Mouse (Mus musculus) splenic B cell, adult 2 months (primary cell): ENCODE data around the gene Rhpn2.
A peak's percentile ranks its signal among the peaks of the same experiment; 100 is the strongest.

Source experiments
- DNase-seq: peaks from one replicate; pipeline ENCODE4 v3.0.0-alpha.2; 2011; ENCODE audit warnings: low read depth, low spot score
- H3K27me3 ChIP-seq: 2 replicates; pipeline ENCODE4 v1.6.1; 2012; ENCODE audit warnings: mild to moderate bottlenecking, low read length, moderate library complexity, mixed read lengths; ENCODE audit not compliant: control insufficient read depth, poor library complexity, insufficient read depth, severe bottlenecking
- H3K36me3 ChIP-seq: 2 replicates; pipeline ENCODE4 v1.6.1; 2012; ENCODE audit warnings: mild to moderate bottlenecking, low read length, moderate library complexity, mixed read lengths; ENCODE audit not compliant: control insufficient read depth, poor library complexity, insufficient read depth, severe bottlenecking

Gene Rhpn2

DNA sequence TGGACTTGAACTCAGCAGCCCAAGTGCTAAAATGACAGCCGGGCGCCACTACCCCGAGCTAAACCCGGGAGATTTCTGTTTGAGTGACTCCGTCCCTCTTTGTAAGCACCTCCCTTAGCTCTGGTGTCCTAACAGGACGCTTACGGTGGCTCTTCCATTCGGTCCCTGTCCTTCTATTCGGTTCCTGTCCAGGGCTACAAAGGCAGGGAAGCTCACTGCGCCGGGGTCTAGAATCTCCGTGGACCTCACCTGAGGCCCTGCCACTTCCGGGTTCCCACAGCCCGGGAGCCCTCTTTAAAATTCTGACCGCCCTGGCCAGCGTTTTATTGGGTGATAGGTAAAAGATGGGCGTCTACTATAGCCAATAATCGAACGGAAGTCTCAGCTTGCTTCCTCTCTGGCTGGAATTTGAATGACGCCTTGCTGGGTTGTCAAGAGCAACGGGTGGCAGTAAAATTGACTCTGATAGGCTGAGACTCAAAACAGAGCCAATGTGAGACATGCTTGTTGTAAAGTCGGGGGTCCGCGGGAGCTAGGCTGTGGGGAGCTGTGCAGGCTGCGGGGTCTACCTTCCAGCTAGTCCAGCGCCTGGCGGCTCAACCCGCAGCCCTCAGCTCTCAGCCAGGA, 62.7 kb downstream of the Rhpn2 start, which contains the start of the genes Faap24 and Cep89:
TSS of gene Faap24 (minus strand) at position 295 of the 627 bp plus-strand sequence.
TSS of gene Cep89 (plus strand) at position 494 of the 627 bp plus-strand sequence.
- peak; percentile 98 for DNase-seq
- Histone ChIP-seq H3K36me3 (peaks cover 8% of the 10 kb centered on the region), H3K27me3 (no peaks in the 10 kb centered on the region)

DNA sequence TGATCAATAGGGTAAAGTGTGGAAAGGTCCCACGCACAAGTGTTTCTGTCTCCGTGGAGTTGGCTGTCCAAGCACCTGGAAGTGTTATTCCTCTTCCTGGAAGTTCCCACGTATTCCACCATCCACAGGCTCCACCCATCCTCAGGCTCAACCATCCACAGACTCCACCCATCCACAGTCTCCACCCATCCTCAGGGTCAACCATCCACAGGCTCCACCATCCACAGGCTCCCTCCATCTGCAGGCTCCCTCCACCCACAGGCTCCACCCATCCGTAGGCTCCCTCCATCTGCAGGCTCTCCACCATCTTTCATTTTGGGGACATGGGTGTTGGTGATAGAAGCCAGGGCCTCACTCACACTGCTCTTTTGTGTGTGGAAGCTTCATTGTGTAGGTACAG, 67.2 kb downstream of the Rhpn2 start:
- Histone ChIP-seq H3K27me3 (no peaks in the 10 kb centered on the region), H3K36me3 (no peaks in the 10 kb centered on the region)
- no peak for DNase-seq

DNA sequence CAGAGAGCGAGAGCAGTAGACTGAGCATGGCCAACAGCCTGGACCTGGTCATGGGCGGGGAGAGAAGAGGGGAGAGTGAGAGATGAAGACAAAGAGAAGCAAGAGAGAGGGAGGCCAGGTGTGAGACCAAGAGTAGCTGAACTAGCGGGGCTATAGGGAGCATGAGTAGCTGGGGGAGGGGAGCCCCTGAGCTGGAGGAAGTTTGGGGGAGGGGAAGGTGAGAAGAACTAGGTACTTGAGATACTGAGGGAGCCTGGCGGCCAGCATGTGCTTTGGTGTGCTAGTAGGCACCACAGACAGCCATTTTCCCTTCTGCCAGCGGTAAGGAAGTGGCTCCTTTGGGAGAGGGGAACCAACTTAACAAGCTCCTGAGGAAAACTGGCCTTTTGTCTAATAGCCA, 81.3 kb downstream of the Rhpn2 start:
- H3K27me3 ChIP-seq, result no peaks in the 10 kb centered on the region
- no peaks in the 10 kb centered on the region for H3K36me3 ChIP-seq
- DNase-seq, result peak; percentile 51

DNA sequence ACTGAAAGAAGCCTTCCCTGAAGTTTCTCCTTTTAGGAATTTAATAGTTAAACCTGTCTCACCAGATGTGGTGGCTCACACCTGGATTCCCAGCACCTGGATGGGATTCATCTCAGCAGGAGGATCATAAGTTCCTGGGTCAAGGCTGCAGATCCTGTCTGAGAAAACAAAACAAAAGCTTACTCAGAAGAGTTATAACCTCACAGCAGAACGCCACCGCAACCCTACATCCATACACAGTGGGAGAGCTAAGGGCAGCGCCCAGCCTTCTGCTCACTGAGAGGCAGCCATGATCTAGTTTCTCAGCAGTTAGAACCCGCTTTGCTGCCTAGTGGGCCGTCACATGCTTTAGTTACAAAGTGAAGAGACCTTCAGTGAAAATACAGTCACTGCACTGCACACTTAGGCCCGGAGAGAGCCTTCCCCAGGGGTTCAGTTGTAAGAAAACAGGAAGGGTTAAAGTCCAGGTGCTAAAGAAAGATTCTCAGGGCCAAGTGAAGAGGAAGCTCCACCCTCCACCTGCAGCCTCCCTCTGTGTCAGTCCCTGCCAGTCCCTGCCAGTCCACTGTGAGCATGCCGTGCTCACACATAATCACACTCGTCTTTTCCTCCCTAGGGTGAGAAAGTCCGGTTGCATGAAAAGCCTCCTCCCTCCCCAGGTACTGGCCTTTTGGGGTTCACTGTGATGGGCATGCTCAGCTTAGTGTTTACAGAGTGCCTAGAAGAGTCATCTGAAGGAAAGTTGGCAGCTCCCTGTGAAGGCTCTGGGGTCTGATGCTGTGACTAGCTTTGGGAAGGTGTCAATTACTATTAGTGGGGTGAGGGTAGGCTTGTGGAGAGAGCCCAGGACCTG, 82.1 kb downstream of the Rhpn2 start:
- DNase-seq, result peak; percentile 57
- Histone ChIP-seq H3K36me3 (no peaks in the 10 kb centered on the region), H3K27me3 (no peaks in the 10 kb centered on the region)

DNA sequence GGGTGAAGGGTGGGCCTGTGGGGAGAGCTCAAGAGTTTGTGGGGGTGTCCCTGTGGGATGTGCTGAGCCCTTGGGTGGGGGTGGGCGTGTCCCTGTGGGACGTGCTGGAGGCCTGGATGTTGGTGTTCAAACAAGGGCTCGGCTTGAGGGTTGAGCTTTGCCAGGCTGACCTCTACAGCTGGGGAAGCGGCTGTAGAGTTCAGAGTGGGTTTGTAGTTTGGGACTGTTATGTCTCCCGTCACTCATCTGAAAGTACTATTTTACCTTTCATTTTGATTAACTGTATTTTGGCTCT, 82.6 kb downstream of the Rhpn2 start:
- H3K27me3 ChIP-seq, result no peaks in the 10 kb centered on the region
- DNase-seq, result no peak
- H3K36me3 ChIP-seq, result no peaks in the 10 kb centered on the region

DNA sequence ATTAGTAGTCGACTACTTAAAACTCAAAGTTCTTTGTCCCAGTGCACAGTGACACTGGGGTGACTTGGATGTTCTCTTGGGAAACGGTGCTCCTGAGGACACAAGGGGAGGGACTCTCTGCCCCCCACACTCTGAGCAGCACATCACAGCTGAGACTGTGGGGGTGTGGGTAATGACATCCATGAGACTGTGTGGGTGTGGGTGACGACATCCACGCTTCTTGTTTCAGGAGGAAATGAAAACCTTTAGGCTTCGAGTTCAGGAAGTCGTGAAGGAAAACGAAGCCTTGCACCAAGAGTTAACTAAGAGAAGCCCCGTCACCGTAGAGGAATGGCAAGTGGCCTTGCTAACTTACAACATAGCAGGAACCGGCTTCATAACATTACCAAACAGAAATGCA, 89.1 kb downstream of the Rhpn2 start:
- DNase-seq, result no peak
- H3K36me3 ChIP-seq, result peaks cover 5% of the 10 kb centered on the region

DNA sequence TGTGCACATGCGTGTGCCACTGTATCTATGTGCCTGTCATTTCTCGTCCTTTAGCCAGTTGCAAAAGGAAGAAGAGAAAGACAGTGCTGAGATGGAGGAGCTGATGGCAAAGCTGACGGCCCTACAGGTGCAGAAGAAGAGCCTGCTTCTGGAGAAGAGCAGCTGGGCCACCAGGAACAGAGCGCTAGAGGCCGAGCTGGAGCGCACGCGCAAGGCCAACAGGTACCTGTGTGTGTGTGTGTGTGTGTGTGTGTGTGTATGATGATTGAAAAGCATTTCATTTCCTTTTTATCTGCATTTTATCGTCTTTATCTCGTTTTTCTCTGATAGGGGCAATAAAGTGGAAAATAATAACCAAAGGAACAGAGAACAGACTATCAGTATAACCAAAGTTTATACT, 94.2 kb downstream of the Rhpn2 start:
- no peak for DNase-seq
- H3K36me3 ChIP-seq, result peaks cover 12% of the 10 kb centered on the region
- no peaks in the 10 kb centered on the region for H3K27me3 ChIP-seq

More for the DNA sequence above, 89.1 kb downstream of the Rhpn2 start:
- H3K27me3 ChIP-seq, result no peaks in the 10 kb centered on the region

DNA sequence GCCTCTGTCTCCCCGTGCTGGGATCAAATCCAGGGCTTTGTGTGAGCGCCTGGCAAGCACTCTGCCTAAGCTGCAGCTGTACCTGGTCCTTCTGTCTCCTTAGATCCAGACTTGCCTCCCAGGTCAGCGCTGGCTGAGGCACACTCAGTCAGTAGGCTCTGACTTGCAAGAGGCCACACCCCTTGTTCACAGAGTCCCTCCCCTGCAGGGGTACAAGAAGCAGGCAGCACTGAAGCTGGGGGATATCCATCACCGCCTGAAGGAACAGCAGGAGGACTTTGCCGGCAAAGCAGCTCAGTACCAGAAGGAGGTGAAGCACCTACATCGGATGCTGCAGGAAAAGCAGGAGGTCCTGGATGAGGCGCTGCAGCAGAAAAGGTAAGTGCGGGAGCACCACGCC, 101.3 kb downstream of the Rhpn2 start:
- H3K36me3 ChIP-seq, result peaks cover 14% of the 10 kb centered on the region
- no peaks in the 10 kb centered on the region for H3K27me3 ChIP-seq
- DNase-seq, result no peak
